Mouse (Mus musculus) E14TG2a.4 (cell line): ENCODE data around the gene Pitx3.

Source experiments
- H3K27me3 ChIP-seq: 2 replicates; pipeline ENCODE4 v1.6.1; 2014; ENCODE audit warnings: low read length, control low read depth; ENCODE audit not compliant: insufficient read depth
- H3K36me3 ChIP-seq: 2 replicates; pipeline ENCODE4 v1.6.1; 2014; ENCODE audit warnings: low read length, control low read depth; ENCODE audit not compliant: insufficient read depth
- H3K4me1 ChIP-seq: replicated peaks from 2 replicates; pipeline ENCODE4 v1.6.1; 2014; ENCODE audit warnings: low read depth, low read length, control low read depth
- H3K4me3 ChIP-seq: replicated peaks from 2 replicates; pipeline ENCODE4 v1.5.1; 2014; ENCODE audit warnings: mild to moderate bottlenecking, low read length
- H3K9me3 ChIP-seq: 2 replicates; pipeline ENCODE4 v1.6.1; 2014; ENCODE audit warnings: low read length, control low read depth
- CTCF ChIP-seq: conservative IDR thresholded peaks from 2 replicates; pipeline ENCODE4 v1.5.1; 2014; ENCODE audit warnings: low read length
- NANOG ChIP-seq: IDR thresholded peaks from 2 replicates; pipeline ENCODE4 v1.6.1; 2014; ENCODE audit warnings: borderline replicate concordance, low read length, mixed read lengths
- POU5F1 ChIP-seq: IDR thresholded peaks from 2 replicates; pipeline ENCODE4 v1.6.1; 2014; ENCODE audit warnings: low read length, borderline replicate concordance

The Pitx3 gene

GRCm38 (mm10) chr19:46147511-46148371, at the start of gene Pitx3:
Gene Pitx3 (minus strand): TSS chr19:46148326.
- Histone ChIP-seq H3K27me3 (peaks cover 76% of the 10 kb centered on the region), H3K9me3 (no peaks in the 10 kb centered on the region), H3K4me3 (peak within 1 kb of the TSS; percentile 90), H3K36me3 (no peaks in the 10 kb centered on the region), H3K4me1 (peaks cover 26% of the 10 kb centered on the region)
- TF ChIP-seq NANOG, result no peak
- TF ChIP-seq CTCF, result no peak
- no peak for TF ChIP-seq POU5F1

DNA sequence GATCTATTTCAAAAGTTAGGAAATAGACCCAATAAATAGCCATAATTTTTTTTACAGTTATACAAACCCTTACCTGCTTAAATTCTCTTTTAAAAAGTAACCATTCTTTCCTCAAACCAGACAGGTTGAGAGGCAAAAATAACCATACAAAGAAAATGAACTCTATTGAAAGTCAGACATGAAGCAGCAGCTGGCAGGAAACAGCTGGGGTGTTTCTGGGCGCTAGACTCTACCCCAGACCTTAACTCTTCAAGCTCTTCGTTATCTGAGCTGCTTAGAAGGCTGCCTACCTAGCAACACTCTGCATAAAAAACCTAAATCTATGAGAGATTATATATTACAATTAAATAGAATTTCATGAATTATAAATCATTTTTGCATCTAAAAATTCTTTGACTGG, 39.1 kb upstream of the Pitx3 start:
- no peaks in the 10 kb centered on the region for H3K9me3 ChIP-seq
- H3K36me3 ChIP-seq, result peaks cover 4% of the 10 kb centered on the region
- no peaks in the 10 kb centered on the region for H3K27me3 ChIP-seq
- no peak overlapping the region for H3K4me3 ChIP-seq
- TF ChIP-seq CTCF, result no peak
- no peak for TF ChIP-seq POU5F1
- TF ChIP-seq NANOG, result no peak
- H3K4me1 ChIP-seq, result no peaks in the 10 kb centered on the region

GRCm38 (mm10) chr19:46186611-46187010, 38.5 kb upstream of the Pitx3 start:
- Histone ChIP-seq H3K27me3 (no peaks in the 10 kb centered on the region), H3K4me3 (no peak overlapping the region), H3K9me3 (no peaks in the 10 kb centered on the region), H3K4me1 (no peaks in the 10 kb centered on the region), H3K36me3 (peaks cover 6% of the 10 kb centered on the region)
- no peak for TF ChIP-seq POU5F1
- no peak for TF ChIP-seq NANOG
- no peak for TF ChIP-seq CTCF

DNA sequence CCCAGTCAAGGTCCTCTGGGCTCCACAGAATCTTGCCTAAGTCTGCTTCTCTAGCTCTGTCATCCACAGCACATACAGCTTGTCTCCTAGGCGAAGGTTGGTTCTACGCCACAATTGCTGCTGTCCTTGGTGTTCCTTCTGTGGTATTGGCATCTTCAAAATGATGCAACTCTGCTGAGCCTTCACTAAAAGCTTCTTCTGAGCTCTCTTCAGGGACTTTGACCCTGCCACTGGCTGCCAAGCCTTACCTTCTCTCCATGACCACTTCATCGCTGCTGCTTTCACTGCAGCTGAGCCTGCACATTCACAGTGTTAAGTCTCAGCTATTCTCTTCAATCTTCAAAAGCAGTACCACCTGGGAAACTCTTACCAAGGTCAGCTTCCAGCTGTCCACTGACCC, 34.1 kb upstream of the Pitx3 start:
- Histone ChIP-seq H3K27me3 (no peaks in the 10 kb centered on the region), H3K4me3 (no peak overlapping the region), H3K36me3 (peaks cover 10% of the 10 kb centered on the region), H3K4me1 (no peaks in the 10 kb centered on the region), H3K9me3 (no peaks in the 10 kb centered on the region)
- TF ChIP-seq NANOG (no peak), POU5F1 (no peak)

- H3K36me3 ChIP-seq, result peaks cover 10% of the 10 kb centered on the region
- H3K9me3 ChIP-seq, result no peaks in the 10 kb centered on the region
- H3K27me3 ChIP-seq, result no peaks in the 10 kb centered on the region
- peaks cover 5% of the 10 kb centered on the region for H3K4me1 ChIP-seq
- no peak for TF ChIP-seq CTCF
- no peak for TF ChIP-seq POU5F1
- no peak for TF ChIP-seq NANOG
- H3K4me3 ChIP-seq, result no peak overlapping the region
Measured at GRCm38 (mm10) chr19:46180274-46180673, 32.1 kb upstream of the Pitx3 start.

- H3K4me1 ChIP-seq, result peaks cover 24% of the 10 kb centered on the region
- TF ChIP-seq NANOG (no peak), CTCF (no peak), POU5F1 (no peak)
Measured at GRCm38 (mm10) chr19:46177046-46177445, 28.9 kb upstream of the Pitx3 start.

DNA sequence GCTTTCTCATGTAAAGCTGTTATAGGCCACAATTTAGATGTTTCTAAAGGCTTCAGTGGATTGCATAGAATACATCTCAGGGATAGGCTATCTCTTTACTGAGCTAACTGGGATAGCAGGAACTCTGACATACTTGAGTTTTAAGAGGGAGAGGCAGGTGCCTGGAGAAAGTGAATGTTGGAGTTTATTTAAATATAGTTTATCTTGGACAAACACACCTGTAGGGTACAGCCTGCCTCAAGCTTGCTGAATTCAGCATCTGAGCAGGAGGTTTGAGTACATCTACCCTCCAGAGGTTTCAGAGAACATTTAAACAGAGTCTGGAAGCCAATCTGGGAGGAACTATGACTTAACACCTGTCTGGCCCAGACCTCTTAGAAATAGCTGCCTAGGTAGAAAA, 27.0 kb upstream of the Pitx3 start:
- Histone ChIP-seq H3K27me3 (no peaks in the 10 kb centered on the region), H3K36me3 (peaks cover 22% of the 10 kb centered on the region), H3K9me3 (no peaks in the 10 kb centered on the region), H3K4me1 (peaks cover 29% of the 10 kb centered on the region), H3K4me3 (no peak overlapping the region)
- TF ChIP-seq NANOG (no peak), POU5F1 (no peak), CTCF (no peak)

More at GRCm38 (mm10) chr19:46177046-46177445, 28.9 kb upstream of the Pitx3 start:
- Histone ChIP-seq H3K9me3 (no peaks in the 10 kb centered on the region), H3K36me3 (peaks cover 4% of the 10 kb centered on the region; the same call in 1 of the 2 replicates), H3K27me3 (no peaks in the 10 kb centered on the region), H3K4me3 (no peak overlapping the region)

- Histone ChIP-seq H3K4me3 (no peak overlapping the region), H3K9me3 (no peaks in the 10 kb centered on the region), H3K27me3 (no peaks in the 10 kb centered on the region), H3K36me3 (peaks cover 19% of the 10 kb centered on the region), H3K4me1 (peaks cover 40% of the 10 kb centered on the region)
- no peak for TF ChIP-seq POU5F1
- no peak for TF ChIP-seq NANOG
- no peak for TF ChIP-seq CTCF
Measured at GRCm38 (mm10) chr19:46172541-46172940, 24.4 kb upstream of the Pitx3 start.

DNA sequence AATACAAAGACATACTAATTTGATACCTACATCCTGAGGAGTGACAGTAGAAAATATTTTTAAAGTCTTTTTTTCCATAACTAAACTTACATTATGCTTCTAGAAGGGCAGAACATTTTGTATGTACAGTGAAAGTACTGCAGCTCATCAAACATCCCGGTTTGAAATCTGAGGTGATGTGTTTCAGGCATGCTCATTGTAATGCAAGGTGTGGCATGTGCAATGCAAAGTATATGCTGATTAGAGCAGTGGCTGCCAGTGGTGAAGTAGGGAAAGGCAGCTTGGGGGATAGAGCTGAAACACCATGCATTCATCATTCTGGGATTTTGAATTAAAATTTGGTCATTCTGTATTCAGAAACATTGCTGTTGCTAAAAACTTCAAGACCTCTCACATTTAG, 21.8 kb upstream of the Pitx3 start:
- Histone ChIP-seq H3K9me3 (no peaks in the 10 kb centered on the region), H3K27me3 (no peaks in the 10 kb centered on the region), H3K36me3 (peaks cover 38% of the 10 kb centered on the region), H3K4me1 (peaks cover 35% of the 10 kb centered on the region), H3K4me3 (no peak overlapping the region)
- no peak for TF ChIP-seq CTCF
- TF ChIP-seq NANOG, result peak; percentile 23; the same call in 1 of the 2 replicates
- TF ChIP-seq POU5F1, result peak; percentile 54; the same call in 1 of the 2 replicates
